Mouse (Mus musculus): ENCODE measurements at regions not wholly inside any gene's neighbourhood (a gene's known extent, or its start where the extent isn't known, plus 50 kb on each side); places are given as distances from the start of the nearest gene placed in this dataset.

- Histone ChIP-seq H3K27me3 (ENCODE audit: control insufficient read depth, insufficient read depth, low read length) (no peaks in the 10 kb centered on the region), H3K4me1 (ENCODE audit: control insufficient read depth, insufficient read depth, insufficient read length) (no peaks in the 10 kb centered on the region), H3K27ac (ENCODE audit: insufficient read depth, low read length) (no peak overlapping the region), H3K36me3 (ENCODE audit: control insufficient read depth, insufficient read depth, low read length) (no peaks in the 10 kb centered on the region), H3K4me3 (ENCODE audit: extremely low read depth, insufficient read depth, insufficient read length) (no peak overlapping the region)
- no peak for TF ChIP-seq POLR2A (IDR thresholded peaks at IDR 0.05; ENCODE audit: low read depth, low read length)
- no peak for TF ChIP-seq CTCF (IDR thresholded peaks at IDR 0.05; ENCODE audit: extremely low read depth, insufficient read depth, insufficient read length, insufficient replicate concordance)
- WGBS, result 24% methylated on average over 7 of the region's 7 CpGs
- no peak for DNase-seq (ENCODE audit: low read depth in 1 of 2, low spot score in 2 of 2)
Observed at GRCm38 (mm10) chr6:71060116-71060515, 84.1 kb downstream of the Thnsl2 start.

DNA sequence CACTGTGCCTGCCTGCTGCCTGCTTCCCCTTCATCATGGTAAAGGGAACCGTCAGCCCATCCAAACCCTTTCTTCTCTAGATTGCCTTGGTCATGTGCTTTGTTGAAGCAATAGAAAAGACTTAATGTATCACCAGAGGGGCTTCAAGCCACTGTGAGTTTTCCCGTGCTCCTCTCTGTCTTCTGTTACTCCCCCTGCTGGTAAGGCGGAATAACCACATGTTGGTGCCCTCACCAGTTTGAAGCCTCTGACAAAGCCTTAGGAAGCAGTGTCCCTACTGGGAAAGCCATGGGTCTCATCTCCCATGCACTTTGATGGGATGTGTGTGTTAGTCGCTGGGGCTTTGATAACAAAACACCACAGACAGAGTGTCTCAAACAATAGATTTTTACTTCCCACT, 81.3 kb downstream of the Thnsl2 start:
- WGBS, result 83% methylated on average over 4 of the region's 4 CpGs

DNA sequence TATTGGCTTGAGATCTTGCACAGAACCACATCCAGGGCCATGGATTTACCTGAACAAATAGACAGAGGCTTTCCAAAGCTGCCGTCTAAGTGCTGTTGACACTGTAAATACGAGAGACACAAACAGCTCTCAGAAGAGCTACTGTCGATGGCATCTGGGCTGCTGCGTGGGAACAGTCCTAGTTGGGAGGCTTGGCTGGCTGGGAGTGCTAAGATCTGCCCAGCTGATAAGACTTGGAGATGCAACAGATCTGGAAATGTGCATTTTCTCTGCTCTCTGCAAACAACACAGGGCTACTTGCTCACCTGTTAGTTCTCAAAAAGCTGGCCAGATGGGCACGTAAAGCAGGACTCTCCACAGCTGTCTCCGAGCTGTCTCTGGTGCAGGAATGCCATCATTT, 78.8 kb downstream of the Thnsl2 start:
- no peaks in the 10 kb centered on the region for H3K27me3 ChIP-seq (ENCODE audit: control insufficient read depth, insufficient read depth, low read length)
- DNase-seq (ENCODE audit: low read depth in 1 of 2, low spot score in 2 of 2), result no peak
- no peak for TF ChIP-seq CTCF (IDR thresholded peaks at IDR 0.05; ENCODE audit: extremely low read depth, insufficient read depth, insufficient read length, insufficient replicate concordance)
- TF ChIP-seq POLR2A (IDR thresholded peaks at IDR 0.05; ENCODE audit: low read depth, low read length), result no peak
- H3K36me3 ChIP-seq (ENCODE audit: control insufficient read depth, insufficient read depth, low read length), result no peaks in the 10 kb centered on the region
- no peaks in the 10 kb centered on the region for H3K4me1 ChIP-seq (ENCODE audit: control insufficient read depth, insufficient read depth, insufficient read length)
- H3K4me3 ChIP-seq (ENCODE audit: extremely low read depth, insufficient read depth, insufficient read length), result no peak overlapping the region
- WGBS, result 64% methylated on average over 6 of the region's 6 CpGs
- no peak overlapping the region for H3K27ac ChIP-seq (ENCODE audit: insufficient read depth, low read length)

More for the DNA sequence above, 81.3 kb downstream of the Thnsl2 start:
- no peak for DNase-seq (ENCODE audit: low read depth in 1 of 2, low spot score in 2 of 2)
- H3K4me3 ChIP-seq (ENCODE audit: extremely low read depth, insufficient read depth, insufficient read length), result no peak overlapping the region
- no peaks in the 10 kb centered on the region for H3K36me3 ChIP-seq (ENCODE audit: control insufficient read depth, insufficient read depth, low read length)
- TF ChIP-seq CTCF (IDR thresholded peaks at IDR 0.05; ENCODE audit: extremely low read depth, insufficient read depth, insufficient read length, insufficient replicate concordance) (no peak), POLR2A (IDR thresholded peaks at IDR 0.05; ENCODE audit: low read depth, low read length) (no peak)
- H3K27me3 ChIP-seq (ENCODE audit: control insufficient read depth, insufficient read depth, low read length), result no peaks in the 10 kb centered on the region
- no peaks in the 10 kb centered on the region for H3K4me1 ChIP-seq (ENCODE audit: control insufficient read depth, insufficient read depth, insufficient read length)
- H3K27ac ChIP-seq (ENCODE audit: insufficient read depth, low read length), result no peak overlapping the region

DNA sequence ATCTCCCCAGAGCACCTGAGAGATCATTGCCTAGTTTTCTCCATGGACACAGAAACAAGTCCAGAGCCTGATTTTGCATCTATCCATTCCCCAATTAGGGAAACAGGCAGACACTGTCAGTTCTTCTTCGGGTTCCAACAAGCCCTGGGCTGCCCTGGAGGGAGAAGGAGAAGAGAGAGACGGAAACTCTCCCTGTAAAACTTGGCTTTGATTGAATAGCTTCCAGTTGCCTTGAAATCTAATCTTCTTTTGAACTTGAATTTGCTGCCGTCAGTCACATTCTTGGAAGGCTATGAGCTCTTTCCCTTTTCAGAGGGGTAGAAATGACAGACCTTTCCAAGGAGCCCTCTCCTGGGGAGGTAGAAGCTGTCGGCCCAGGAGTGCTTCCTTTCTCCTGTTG, 75.0 kb downstream of the Thnsl2 start:
- no peak overlapping the region for H3K27ac ChIP-seq (ENCODE audit: insufficient read depth, low read length)
- DNase-seq (ENCODE audit: low read depth in 1 of 2, low spot score in 2 of 2), result no peak
- no peaks in the 10 kb centered on the region for H3K4me1 ChIP-seq (ENCODE audit: control insufficient read depth, insufficient read depth, insufficient read length)
- no peaks in the 10 kb centered on the region for H3K36me3 ChIP-seq (ENCODE audit: control insufficient read depth, insufficient read depth, low read length)
- 77% methylated on average over 4 of the region's 4 CpGs for WGBS
- H3K27me3 ChIP-seq (ENCODE audit: control insufficient read depth, insufficient read depth, low read length), result no peaks in the 10 kb centered on the region
- no peak for TF ChIP-seq POLR2A (IDR thresholded peaks at IDR 0.05; ENCODE audit: low read depth, low read length)
- no peak overlapping the region for H3K4me3 ChIP-seq (ENCODE audit: extremely low read depth, insufficient read depth, insufficient read length)

DNA sequence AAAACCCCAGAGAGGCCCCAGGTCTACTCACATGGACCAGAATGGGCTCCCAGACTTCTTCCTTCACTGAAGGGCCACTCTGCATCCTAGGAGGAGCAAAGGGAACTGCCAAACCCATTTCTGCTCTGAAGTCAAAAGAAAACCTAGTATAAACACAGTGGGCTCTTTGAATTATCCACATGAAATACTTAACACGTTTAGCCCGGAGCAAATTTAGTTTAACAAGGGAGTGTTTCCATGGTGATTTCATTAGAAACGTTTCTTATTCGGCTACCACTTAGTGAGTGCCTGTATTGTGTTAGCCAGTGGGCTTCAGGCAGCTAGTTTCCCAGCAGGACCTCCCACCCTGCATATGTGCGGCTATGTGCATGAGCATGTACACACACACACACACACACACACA, 69.4 kb downstream of the Thnsl2 start:
- Histone ChIP-seq H3K4me1 (ENCODE audit: control insufficient read depth, insufficient read depth, insufficient read length) (no peaks in the 10 kb centered on the region), H3K36me3 (ENCODE audit: control insufficient read depth, insufficient read depth, low read length) (no peaks in the 10 kb centered on the region), H3K4me3 (ENCODE audit: extremely low read depth, insufficient read depth, insufficient read length) (no peak overlapping the region), H3K27me3 (ENCODE audit: control insufficient read depth, insufficient read depth, low read length) (no peaks in the 10 kb centered on the region), H3K27ac (ENCODE audit: insufficient read depth, low read length) (no peak overlapping the region)
- no peak for TF ChIP-seq POLR2A (IDR thresholded peaks at IDR 0.05; ENCODE audit: low read depth, low read length)
- no peak for TF ChIP-seq CTCF (IDR thresholded peaks at IDR 0.05; ENCODE audit: extremely low read depth, insufficient read depth, insufficient read length, insufficient replicate concordance)
- no peak for DNase-seq (ENCODE audit: low read depth in 1 of 2, low spot score in 2 of 2)
- 73% methylated on average over 5 of the region's 5 CpGs for WGBS

Data from spleen, adult 2 months (tissue).